Mouse (Mus musculus) hindbrain, embryonic 11.5 days (tissue): ENCODE results near the gene Ott. TPM values are rescaled to one million over a fixed set of nuclear protein-coding genes. Genes with fewer than 3 reads are reported as not detected.
"Not testable (repeated sequence)": the region's sequence is repeated elsewhere in the genome, so short reads cannot be mapped to it uniquely, and the experiment has no call there.

Experiments used
- ATAC-seq: fragments of 200-750 bp; cut with Nextera tagmentation; 2 replicates; pipeline ENCODE4 v1.8.0; 2017; ENCODE audit warnings: mild to moderate bottlenecking, moderate TSS enrichment, moderate library complexity; ENCODE audit not compliant: low FRiP score
- DNase-seq: peaks from one replicate; pipeline ENCODE4 v3.0.0-alpha.2; 2015; ENCODE audit warnings: low spot score
- H3K27ac ChIP-seq: fragments of 300-500 bp; sonication (generic); 2 replicates; pipeline ENCODE4 v1.5.1; 2014; ENCODE audit warnings: mild to moderate bottlenecking, low read depth, low read length
- H3K27me3 ChIP-seq: fragments of 300-500 bp; sonication (generic); 2 replicates; pipeline ENCODE4 v1.6.1; 2014; ENCODE audit warnings: mild to moderate bottlenecking, low read length, moderate library complexity, mixed read lengths; ENCODE audit not compliant: control insufficient read depth, insufficient read depth
- H3K36me3 ChIP-seq: fragments of 300-500 bp; sonication (generic); 2 replicates; pipeline ENCODE4 v1.6.1; 2014; ENCODE audit warnings: mild to moderate bottlenecking, low read length, moderate library complexity, mixed read lengths; ENCODE audit not compliant: control insufficient read depth, insufficient read depth
- H3K4me1 ChIP-seq: fragments of 300-500 bp; sonication (generic); replicated peaks from 2 replicates; pipeline ENCODE4 v1.6.1; 2014; ENCODE audit warnings: low read length, mixed read lengths; ENCODE audit not compliant: control insufficient read depth, insufficient read depth
- H3K4me2 ChIP-seq: fragments of 300-500 bp; sonication (generic); replicated peaks from 2 replicates; pipeline ENCODE4 v1.6.1; 2014; ENCODE audit warnings: mild to moderate bottlenecking, low read depth, low read length
- H3K4me3 ChIP-seq: fragments of 300-500 bp; sonication (generic); 2 replicates; pipeline ENCODE4 v1.5.1; 2014; ENCODE audit warnings: low read depth, low read length
- H3K9ac ChIP-seq: fragments of 300-500 bp; sonication (generic); 2 replicates; pipeline ENCODE4 v1.6.1; 2014; ENCODE audit warnings: low read depth, low read length
- H3K9me3 ChIP-seq: fragments of 300-500 bp; sonication (generic); 2 replicates; pipeline ENCODE4 v1.6.1; 2016; ENCODE audit warnings: low read length; ENCODE audit not compliant: control insufficient read depth
- whole genome bisulfite sequencing: fragments of 180-500 bp; shearing (Covaris S2); extraction: QIAGEN DNeasy Blood & Tissue Kit; methylation state at CpG from one replicate; pipeline ENCODE4 v1.1.7; 2014; 5-methylcytosine and 5-hydroxymethylcytosine counted together
- polyA plus RNA-seq: library from polyadenylated mRNA; unstranded; fragments of >200 nt; fragmentation: Nextera tagmentation; extraction: Ambion mirVana; gene quantifications from 2 replicates; pipeline ENCODE4 v1.2.1, GENCODE M21; 2014

Ott gene
- not detected in 2 replicates for polyA plus RNA-seq

DNA sequence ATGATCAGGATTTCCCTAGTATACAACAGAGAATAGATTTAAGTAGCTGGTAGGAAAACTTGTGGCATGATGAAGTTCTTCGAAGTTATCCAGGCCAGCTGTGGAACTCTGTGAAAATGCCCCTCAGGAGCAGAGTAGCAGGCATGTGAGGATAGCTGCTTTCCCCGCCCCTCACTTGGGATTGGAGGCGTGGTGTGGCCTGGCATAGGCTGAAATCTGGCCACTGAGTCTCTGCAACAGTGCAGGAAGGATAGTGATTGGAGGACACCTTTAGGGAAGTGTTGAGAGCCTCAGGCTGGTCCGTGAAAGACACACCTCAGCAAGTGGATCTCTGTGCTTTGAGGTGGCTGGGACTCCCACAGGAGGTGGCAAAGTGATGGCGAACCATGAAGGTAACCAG, at the start of gene Ott:
Gene Ott, plus strand, starts transcription at position 301 of the 400 bp plus-strand sequence.
- WGBS = no CpG with 5 or more reads among the region's 5 CpGs
- not testable (repeated sequence) for H3K36me3 ChIP-seq, H3K4me2 ChIP-seq, H3K9ac ChIP-seq, H3K27ac ChIP-seq, DNase-seq, H3K9me3 ChIP-seq, H3K4me3 ChIP-seq, ATAC-seq, H3K27me3 ChIP-seq, H3K4me1 ChIP-seq

Other genes with a start within 250 kb of the Ott start
- gene Luzp4, start 216.6 kb upstream of the Ott start, polyA plus RNA-seq = not detected in 2 replicates
- not detected in 2 replicates for gene Gm15093, start 198.1 kb downstream of the Ott start, polyA plus RNA-seq